Mouse (Mus musculus) cerebellum, adult (tissue): ENCODE data around the gene Ugt1a6b.

Experiments
- ATAC-seq: cut with Nextera tagmentation; 2 replicates; pipeline ENCODE4 v1.9.2; 2017; ENCODE audit warnings: mild to moderate bottlenecking, moderate library complexity, mixed read lengths; ENCODE audit not compliant: insufficient number of reproducible peaks, low FRiP score, low TSS enrichment

Ugt1a6b gene

DNA sequence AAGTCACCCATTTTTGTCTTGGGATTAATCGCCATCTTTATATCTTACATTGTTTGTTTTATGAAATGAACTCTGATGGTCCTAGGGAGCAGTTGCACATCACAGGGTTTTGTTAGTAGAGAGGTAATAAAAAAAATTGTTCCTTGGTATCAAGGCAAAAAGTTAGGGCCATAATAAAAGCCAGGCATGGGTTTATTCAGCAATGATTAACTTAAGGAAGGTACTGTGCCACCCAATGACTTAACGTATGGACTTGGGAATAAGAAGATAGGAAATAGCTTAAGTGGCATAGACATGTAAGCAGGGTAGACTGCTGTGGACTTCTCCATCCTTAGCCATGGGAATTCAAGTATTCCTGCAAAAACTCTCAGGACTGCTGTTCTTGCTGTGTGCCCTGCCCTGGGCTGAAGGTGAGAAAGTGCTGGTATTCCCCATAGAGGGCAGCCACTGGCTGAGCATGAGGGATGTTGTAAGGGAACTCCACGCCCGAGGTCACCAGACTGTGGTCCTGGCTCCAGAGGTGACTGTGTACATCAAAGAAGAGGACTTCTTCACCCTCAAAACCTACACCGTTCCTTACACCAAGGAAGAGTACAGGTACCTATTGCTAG is 83.4 kb downstream of the Ugt1a6b start:
- ATAC-seq, result no peak

DNA sequence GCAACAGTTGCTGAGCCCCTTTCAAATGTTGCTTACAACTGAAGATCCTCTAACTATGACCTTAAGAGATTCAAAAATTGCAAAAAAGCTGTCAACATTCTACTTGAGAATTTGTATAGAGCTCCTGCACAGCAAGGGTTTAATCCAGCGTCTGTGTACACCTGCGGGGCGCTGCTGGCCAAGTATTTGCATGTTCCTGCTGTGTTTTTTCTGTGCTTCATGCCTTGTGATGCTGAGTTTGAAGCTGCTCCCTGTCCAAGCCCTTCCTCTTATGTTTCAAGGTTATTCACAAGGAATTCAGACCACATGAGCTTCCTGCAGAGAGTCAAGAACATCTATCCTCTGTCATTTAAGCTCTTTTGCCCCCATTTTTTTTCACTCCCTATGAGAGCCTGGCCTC is 89.1 kb downstream of the Ugt1a6b start:
- no peak for ATAC-seq

DNA sequence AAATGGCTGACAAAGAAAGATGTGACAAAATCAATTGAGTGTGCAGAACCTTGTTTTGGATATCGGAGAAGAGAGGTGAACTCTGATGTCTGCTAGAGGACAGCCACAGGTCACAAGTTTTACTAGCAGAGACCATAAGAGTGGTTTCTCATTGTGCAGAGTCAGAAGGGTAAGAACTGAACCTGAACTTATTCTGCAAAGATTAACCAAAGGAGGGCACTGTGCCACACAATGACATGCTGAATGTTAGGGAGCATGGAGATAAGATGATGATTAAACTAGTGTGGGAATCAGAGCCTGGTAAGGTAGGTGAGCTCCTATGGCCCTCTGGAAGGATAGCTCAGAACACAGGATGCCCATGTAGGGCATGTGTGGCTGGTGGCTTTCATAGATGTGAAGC is 92.6 kb downstream of the Ugt1a6b start:
- ATAC-seq, result no peak

DNA sequence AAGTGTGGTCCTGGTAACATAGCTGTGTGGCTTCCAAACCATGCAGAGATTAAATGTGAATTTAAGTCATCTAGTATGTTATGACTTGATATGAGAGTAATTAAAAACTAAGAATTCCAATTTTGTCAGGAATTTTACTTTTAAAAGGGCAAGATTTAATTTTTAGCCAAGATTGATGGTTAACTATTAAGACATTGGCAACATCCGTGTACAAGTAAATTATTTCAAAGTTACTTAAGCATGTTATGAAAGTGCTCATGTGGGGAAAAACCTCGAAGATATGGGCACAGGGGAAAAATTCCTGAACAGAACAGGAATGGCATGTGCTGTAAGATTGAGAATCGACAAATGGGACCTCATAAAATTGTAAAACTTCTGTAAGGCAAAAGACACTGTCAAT is 94.4 kb downstream of the Ugt1a6b start:
- no peak for ATAC-seq

DNA sequence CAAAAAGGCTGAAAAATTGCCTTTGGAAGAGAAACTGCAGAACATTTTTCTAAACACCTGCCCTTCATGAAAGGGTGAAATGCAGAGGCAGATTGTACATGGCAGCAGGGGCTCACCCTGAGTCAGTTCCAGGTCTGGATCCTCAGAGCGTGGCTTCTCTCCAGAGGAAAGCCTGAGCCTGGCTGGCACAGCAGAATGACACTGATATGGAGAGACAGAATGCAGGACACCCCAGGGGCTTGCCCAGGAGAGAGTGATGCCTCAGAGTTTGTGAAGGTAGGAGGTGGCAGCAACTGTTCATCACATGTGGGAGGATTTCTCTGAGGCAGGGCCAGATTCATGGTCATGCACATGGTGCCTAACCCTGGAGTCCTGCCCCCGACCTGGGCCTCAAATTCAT is 96.9 kb downstream of the Ugt1a6b start:
- ATAC-seq, result peak; percentile 85

DNA sequence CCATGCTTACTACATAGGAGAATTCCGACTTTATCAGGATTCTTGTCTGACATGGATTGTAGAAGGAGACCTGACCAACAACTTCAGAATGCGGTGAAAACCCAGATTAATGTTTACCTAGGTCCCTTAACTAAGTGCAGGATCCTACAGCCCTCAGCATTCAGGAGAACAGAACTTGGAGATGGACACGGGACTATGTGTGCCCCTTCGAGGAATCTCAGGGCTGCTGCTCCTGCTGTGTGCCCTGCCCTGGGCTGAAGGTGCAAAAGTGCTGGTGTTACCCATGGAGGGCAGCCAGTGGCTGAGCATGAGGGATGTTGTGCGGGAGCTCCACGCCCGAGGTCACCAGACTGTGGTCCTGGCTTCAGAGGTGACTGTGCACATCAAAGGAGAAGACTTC is 97.4 kb downstream of the Ugt1a6b start, which contains the start of gene Ugt1a2:
Gene Ugt1a2 (plus strand): TSS at position 146 of the 400 bp plus-strand sequence.
- no peak for ATAC-seq

DNA sequence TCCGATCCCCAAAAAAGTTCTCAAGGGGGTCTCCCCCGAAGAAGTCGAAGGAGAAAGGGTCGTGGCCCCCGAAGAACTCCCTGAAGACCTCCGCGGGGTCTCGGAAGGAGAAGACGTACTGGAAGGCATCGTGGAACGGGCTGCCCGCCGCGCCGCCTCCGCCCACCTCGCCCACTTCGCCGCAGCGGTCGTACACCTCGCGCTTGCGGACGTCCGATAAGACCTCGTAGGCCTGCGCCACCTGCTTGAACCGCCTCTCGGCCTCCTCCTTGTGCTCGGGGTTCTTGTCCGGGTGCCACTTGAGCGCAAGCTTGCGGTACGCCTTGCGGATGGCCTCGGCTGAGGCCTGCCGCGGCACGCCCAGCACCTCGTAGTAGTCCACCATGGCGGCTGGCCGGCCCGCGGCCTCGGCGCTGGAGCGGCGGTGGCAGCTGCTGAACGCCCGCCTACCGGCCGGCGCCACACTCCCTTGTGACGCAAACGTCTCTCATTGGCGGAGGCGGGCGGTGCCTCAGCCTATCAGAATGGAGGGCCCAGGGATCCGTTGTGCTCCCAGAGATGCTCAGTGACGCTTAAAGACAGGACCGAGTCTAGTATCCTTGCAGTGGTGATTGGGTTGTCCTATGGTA is 102.4 kb downstream of the Ugt1a6b start, which contains the start of gene Dnajb3:
Gene Dnajb3 (minus strand): TSS at position 489 of the 629 bp plus-strand sequence.
- peak; percentile 99 for ATAC-seq

DNA sequence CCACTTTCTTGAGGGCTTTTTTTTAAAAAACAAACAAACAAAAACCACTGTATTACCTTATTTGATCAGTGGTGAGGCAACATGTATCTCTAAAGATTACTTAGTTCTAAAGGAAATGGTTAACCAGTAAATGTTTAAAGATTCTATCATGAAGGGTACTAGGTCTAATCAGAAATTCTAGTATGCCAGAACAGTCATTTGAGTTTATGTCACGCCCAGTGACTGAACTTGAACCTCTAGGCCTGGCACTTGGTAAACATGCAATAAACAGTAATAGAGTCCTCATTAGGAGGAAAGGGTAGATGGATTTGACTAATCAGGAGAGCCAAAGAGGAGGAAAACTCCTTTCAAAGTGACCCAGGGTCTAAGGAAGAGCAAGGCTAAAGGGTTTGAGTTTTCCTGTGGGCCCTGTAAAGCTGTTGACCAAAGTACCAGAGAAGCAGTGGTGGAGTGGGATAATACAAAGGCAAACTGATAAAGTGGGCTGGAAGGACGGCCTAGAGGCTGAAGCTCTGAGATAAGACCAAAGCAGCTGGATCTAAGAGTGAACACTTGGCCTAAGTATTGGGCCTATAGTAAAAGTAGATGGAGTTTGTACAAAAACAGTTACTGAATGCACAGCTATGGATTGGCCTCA is 103.9 kb downstream of the Ugt1a6b start:
- ATAC-seq, result no peak

DNA sequence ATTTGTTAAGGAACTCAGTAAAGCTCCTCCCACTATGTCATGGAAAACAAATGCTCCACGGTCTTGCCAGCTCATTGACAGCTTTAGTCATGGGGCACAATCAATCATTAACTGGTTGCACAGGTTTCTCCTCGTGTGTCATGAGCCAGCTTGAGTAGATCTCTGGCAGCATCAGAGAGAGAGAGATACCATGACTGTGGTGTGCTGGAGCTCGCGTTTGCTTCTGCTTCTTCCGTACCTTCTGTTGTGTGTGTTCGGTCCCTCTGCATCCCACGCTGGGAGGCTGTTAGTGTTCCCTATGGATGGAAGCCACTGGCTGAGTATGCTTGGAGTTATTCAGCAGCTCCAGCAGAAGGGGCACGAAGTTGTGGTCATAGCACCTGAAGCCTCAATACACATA is 108.8 kb downstream of the Ugt1a6b start, which contains the start of gene Ugt1a1:
Gene Ugt1a1 (plus strand): TSS at position 148 of the 400 bp plus-strand sequence.
- ATAC-seq, result peak; percentile 29; the same call in 1 of the 2 replicates

DNA sequence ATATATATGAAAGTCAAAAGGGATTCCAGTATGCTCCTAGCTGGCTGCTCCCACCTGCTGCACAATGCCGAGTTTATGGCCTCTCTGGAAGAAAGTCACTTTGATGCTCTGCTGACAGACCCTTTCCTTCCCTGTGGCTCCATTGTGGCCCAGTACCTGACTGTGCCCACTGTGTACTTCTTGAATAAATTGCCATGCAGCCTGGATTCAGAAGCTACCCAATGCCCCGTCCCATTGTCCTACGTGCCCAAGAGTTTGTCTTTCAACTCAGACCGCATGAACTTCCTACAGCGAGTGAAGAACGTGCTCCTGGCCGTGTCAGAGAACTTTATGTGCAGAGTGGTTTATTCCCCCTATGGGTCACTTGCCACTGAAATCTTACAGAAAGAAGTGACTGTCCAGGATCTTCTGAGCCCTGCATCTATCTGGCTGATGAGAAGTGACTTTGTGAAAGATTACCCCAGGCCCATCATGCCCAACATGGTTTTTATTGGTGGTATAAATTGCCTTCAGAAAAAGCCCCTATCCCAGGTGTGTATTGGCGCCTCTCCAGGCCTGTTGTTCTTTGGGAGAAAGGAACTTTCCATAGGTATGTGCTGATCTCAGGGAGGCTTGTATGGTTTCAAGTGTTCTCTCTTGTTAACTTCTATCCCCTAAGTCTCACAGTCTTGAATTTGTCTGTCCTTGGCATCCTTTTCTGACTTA is 109.4 kb downstream of the Ugt1a6b start:
- no peak for ATAC-seq

DNA sequence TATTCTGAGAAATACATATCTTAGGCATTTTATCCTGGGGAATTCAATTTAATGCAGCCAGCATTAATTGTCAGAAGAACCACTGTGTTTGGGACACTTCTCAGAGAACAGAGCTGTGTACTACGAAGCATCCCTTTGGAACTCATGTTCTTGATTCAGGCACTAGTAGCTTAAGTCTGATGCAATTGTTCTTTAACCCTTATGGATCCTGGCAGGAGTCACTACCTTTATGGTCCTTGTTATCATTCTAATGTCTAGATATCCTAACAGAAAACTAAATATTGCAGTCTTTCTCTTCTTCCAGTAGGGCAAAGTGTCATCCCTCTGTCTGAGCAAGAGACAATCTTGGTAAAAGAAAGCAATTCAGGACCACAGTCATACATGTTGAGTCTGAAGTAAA is 110.0 kb downstream of the Ugt1a6b start:
- ATAC-seq, result no peak

DNA sequence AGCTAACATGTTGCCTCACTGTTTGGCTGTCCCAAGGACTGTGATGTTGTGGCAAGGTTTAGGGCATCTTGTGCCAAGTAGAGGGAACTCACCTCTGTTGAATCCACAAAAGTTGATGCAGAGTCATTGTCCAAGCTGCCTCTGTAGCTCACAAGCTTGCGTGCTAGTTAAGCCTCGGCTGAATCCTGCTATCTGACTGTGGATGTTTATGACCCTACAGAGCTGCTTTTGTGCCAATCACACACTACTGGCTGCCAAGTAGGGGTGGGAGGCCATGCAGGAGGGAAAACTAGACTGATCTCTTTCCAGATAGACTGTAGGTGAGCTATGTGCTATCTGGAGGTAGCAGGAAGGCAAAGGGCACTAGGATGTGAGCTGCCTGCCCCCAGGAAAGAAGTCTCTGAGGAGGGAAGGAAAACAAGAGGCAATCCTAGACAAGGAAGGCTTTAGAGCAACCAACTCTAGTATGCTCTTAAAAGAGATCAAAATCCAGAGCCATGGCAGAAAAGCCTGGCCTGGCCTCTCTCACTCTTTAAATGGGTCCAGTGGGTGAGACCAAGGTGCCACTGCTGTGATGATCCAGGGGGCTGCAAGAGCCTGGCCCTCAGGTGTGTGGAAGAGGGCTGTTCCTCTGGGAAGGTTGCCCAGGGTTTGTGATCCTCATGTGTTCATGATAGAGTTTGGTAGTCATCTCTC is 110.9 kb downstream of the Ugt1a6b start:
- 0 out of 2 replicates have a peak, but pooled peaks have one; percentile 8 for ATAC-seq

DNA sequence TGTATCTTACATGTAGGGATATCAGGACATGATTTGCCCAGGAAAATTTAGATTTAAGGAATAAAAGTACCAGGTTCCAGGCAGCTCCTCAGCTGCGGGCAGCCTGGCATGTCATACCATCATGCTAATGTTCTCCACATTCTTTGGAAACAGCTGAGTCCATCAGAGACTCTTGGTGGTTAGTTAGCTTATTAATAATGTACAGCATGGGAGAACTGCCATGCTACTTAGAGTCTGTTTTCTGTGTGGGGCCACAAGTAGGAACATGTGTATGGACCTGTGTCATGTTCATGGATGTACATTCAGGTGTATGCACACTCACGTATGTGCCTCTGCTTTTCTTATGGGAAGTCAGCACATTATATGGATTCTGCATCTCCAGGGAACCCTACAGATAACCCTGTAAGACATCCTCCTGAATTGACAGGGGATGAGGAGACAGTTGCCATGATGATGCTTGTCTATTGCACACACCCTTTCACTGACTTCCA is 111.5 kb downstream of the Ugt1a6b start:
- ATAC-seq, result 0 out of 2 replicates have a peak, but pooled peaks have one; percentile 0

DNA sequence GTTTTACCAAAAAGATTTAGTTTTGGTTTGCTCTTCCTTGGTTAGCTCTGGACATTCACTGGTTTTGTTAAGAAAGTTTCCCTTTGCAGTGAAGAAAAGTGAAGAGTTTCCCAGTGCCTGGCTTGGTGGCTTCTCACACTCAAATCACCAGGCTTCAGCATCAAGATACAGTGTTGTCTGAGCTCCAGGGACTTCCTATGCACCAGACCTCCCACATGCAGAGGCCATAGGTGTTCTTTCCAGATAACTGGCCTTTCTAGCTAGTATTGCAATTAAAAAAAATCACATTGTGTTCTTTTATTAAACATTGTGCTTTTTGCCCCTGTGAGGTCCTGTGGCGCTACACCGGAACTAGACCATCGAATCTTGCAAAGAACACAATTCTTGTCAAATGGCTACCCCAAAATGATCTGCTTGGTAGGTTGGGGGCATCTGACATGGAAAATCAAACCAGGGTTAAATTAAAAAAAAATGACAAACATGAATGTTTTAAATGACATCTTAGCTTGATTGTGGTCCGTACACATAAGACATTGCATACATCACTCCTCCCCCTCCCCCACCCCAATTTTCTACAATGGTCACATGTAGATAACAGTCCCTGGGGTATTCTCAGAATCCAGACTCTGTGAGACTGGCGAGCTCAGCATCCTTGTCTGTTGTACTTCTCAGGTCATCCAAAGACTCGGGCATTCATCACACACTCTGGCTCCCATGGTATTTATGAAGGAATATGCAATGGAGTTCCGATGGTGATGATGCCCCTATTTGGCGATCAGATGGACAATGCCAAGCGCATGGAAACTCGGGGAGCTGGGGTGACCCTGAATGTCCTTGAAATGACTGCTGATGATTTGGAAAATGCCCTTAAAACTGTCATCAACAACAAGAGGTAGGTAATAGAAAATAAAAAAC is 112.7 kb downstream of the Ugt1a6b start:
- ATAC-seq, result no peak

DNA sequence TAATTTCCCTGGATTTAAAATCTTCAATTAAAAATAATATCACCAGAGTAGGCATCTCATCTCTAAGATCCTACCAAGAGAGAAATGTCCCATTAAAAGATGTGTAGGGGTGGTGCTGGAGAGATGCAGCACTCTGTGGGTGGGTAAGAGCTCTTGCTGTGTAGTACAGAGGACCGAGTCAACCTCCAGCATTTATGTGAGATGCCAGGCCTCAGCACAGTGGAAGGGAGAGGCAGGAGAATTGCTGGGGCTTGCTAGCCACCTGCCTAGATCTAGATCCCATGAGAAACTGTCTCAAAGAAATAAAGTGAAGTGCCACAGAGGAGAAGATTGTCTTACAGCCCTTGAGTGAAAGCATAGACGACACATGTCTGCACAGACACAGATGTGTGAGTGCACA is 113.5 kb downstream of the Ugt1a6b start:
- no peak for ATAC-seq

DNA sequence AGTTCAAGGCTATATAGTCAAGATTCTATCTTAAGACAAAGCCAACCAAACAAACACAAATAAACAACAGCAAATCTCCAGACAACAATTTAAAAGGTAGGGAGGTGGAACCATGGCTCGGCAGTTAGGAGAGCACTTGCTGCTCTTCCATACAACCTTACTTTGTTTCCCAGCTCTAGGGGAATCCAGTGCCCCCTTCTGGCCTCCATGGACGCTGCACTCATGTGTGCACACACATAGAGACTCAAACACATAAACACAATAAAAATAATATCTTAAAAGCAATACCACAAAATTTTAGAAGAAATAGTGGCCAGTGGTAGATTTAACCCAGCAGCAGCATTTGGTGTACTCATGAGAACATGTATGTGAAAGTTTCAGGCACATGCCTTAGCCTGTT is 114.1 kb downstream of the Ugt1a6b start:
- ATAC-seq, result no peak

DNA sequence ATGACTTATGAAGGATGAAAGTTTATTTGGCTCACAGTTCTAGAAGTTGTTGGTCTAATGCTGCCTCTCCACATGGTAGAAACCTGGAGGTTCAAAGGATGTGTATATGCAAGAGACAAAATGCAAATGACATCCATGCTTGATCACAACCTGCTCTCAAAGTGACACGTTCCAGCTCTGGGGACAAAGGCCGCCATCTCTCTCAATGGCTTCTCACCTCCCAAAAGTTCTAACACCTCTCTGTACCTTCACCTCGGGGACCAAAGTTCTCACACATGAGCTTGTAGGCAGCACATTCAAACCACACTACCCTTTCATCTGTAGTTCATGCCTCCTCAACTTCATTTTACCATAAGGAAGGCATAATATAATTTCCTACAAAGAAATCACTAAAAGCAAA is 114.5 kb downstream of the Ugt1a6b start:
- ATAC-seq, result no peak

DNA sequence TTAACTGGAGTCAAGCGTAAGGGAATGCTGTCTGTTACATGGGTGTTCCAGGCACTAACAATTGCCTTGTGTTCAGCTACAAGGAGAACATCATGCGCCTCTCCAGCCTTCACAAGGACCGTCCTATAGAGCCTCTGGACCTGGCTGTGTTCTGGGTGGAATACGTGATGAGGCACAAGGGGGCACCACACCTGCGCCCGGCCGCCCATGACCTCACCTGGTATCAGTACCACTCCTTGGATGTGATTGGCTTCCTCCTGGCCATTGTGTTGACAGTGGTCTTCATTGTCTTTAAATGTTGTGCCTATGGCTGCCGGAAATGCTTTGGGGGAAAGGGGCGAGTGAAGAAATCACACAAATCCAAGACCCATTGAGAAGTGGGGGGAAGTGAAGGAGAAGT is 115.0 kb downstream of the Ugt1a6b start:
- no peak for ATAC-seq

DNA sequence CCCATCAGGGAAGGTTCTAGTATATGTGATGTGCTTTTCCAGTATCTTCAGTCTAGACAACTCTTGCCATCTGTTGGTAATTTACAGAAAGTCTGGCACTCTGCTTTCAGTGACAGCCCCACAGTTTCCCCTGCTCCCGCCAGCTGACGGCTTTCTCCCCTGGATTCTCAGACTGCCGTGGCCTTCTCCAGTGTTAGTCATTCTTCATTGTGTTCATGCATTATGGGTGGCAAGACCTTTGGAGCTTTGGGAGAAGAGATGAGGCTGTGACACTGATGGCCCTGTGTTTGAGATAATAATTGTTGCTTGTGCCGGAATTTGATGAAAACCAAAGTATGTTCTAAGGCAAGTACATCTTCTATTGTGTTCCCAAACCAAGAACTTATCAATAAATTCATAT is 115.5 kb downstream of the Ugt1a6b start:
- no peak for ATAC-seq
